Mouse (Mus musculus) right cerebral cortex, adult 2 months (tissue): ENCODE data around the gene Txnrd1.

Source experiments
- DNase-seq, 2 experiments: peaks; one replicate each; pipeline ENCODE4 v3.0.0; 2021 to 2022; ENCODE audit warnings: low spot score in 2 of 2

Gene Txnrd1

DNA sequence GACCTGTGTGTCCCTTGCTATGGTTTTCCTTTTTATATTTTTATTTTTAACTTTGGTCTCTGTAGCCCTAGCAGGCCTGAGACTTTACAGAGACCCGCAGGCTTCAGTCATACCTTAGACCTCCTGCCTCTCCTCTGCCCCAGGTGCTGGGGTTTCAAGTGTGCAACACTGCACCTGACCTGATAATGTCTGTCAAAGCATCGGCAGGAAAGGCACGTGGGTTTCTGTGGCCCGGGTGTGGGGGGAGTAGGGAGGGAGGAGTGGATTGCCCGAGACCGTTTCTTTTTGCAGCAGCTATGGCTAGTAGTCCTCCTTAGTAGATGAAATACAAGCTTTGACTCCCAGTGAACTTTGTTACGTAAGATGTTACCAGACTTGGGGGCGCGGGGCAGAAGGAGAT, 15.8 kb upstream of the Txnrd1 start:
- no peak for DNase-seq

DNA sequence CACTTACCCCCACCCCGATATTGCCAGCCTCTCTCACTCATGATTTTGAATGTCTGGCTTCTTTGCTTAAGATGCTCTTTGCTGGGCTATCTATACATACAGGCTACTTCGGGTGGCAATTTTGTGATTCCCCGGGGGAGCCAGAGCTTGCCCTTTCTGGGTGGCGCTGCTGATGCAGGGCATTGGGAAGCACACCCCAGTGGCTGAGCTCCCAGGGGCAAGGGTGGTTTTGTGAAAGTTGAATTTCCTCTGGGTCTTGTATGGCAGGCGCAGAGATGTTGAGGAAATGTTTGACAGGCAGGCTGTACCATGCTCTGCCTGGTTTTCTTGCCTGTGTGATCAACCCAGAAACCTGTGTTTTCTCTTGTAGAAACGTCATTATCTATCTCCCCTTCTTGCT, 15.1 kb upstream of the Txnrd1 start:
- no peak for DNase-seq

DNA sequence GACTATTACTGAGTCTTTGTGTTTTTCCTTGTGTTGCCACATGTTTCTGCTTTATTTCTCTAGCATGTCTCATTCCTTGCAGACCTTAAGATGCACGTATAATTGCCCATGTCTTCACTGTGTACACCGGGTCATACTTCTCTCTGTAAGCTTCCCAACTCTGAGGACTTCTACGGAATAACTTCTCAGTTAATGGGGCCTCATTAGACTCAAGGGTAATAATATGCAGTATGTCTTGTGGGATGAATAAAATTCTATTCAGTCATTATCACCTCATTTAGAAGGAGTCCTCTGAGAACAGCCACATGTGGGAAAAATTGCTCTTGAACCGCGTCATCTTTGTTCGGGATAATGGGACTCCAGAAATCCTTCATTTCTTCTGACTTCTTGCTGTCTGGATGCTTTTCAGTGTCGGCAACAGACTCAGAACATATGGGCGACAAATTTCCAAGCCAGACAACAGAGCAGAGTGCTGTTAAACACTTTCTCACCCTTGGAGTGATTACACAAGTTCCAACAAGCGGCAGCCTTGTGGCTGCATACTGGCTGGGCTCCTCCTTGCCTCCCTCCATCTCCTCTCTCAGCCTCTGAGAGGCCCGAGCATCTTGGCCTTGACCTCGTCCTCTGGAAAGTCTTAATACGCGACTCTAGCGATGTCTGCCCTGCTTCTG, 10.5 kb upstream of the Txnrd1 start:
- no peak for DNase-seq

DNA sequence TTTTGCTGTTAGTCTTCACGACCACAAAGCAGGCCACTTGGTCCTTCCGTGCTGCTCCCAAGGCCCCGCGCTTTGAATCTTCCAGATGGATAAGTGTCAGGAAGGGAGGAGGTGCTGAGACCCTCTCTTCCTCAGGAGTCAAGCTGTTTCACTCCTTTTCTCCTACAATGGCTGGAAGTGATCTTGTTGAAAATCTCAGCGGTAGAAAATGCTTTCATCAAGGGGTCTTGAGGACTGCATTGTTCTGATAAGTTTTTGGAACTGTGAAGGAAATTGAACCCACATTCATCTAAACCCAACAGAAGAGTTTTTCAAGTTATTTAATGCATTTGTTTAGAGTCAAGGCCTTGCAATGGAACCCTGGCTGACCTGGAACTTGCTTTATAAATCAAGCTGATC, 10.0 kb upstream of the Txnrd1 start:
- DNase-seq, result no peak

DNA sequence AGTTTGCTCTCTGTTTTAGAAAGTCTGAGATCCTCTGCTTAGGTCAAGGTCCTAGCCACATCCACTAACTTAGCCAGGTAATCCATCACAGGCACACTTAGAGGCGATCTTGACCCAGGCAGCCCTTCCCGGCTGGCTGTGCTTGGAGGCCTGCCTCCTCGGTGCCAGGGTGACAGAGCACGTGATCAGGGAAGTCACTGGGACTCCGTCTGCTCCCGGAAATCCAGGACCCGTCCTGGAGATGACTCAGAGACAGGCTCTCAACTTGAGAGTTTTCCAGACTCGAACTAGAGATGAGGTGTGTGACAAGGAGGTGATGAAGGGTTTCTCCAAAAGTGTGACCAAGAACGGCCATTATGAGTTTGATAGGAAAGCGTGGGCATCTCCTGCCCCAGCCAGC, 9.2 kb upstream of the Txnrd1 start:
- DNase-seq, result no peak

DNA sequence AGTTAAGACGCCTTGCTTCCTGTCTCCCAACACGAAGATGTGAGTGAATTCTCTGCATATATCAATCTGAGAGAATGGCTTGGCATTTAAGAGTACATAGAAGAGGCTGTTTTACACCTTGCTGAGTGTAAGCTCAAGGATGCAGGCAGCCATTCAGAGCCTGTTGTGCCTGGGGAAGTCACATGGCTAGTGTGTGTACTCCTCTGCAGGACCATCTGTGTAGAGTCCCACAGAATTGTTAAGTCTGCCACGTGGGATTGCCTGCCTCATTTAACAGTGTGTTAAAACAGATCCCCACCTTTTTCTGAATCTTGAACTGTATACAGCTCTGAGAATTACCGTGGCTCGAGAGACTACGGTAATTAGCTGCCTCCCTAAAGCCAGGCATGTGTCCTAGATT, 7.2 kb upstream of the Txnrd1 start:
- DNase-seq, result peak; percentile 30 to 38

DNA sequence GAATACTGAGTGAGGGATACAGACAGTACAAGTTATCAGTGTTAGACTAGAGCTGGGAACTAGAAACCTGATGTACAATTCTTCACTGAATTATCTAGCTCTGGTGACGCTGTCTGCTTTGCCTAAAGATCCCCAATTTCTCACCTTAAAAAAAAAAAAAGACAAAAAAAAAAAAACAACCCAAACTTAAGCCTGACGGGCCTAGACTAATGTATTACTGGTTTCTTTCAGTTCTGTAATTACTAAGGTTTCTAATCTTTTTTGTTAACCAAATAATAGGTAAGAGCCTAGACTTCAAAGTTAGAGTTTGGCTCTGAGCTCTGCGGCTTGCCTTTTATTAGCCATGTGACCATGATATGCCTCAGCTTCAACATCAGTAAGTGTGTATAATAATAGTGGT, 2.1 kb downstream of the Txnrd1 start:
- no peak for DNase-seq

GRCm38 (mm10) chr10:82838390-82838789, 4.6 kb downstream of the Txnrd1 start:
- DNase-seq, result no peak

GRCm38 (mm10) chr10:82844090-82844489, 10.3 kb downstream of the Txnrd1 start:
- no peak for DNase-seq

GRCm38 (mm10) chr10:82844731-82845130, 11.0 kb downstream of the Txnrd1 start:
- no peak for DNase-seq

DNA sequence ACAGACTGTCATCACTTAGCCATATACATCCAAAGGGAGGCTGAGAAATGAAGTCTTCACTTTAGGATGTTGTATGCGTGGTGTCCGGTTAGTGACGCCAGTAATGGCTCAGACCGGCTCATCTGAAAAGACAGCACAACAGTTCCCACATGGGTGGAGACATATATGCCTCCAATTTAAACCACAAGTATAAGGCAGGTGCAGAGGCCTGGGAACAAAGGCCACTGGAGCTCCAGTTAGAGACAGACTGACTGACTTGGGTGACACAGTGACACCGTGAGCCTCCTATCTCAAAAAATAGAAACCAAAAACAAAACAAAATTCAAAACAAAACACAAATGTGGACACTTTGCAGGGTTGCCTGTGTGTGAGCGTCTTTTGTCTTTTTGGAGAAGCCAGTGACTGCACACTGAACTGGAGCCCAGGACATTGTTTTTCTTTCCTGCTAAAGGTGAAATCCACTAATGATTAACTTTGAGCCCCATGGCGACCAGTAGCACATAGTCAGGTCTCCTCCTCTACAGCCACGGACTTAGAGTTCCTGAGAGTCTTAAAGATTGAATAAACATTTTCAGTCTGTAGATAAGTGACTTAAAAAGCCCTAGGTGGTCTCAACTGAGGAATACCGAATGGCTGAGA, 14.2 kb downstream of the Txnrd1 start:
- DNase-seq, result no peak

DNA sequence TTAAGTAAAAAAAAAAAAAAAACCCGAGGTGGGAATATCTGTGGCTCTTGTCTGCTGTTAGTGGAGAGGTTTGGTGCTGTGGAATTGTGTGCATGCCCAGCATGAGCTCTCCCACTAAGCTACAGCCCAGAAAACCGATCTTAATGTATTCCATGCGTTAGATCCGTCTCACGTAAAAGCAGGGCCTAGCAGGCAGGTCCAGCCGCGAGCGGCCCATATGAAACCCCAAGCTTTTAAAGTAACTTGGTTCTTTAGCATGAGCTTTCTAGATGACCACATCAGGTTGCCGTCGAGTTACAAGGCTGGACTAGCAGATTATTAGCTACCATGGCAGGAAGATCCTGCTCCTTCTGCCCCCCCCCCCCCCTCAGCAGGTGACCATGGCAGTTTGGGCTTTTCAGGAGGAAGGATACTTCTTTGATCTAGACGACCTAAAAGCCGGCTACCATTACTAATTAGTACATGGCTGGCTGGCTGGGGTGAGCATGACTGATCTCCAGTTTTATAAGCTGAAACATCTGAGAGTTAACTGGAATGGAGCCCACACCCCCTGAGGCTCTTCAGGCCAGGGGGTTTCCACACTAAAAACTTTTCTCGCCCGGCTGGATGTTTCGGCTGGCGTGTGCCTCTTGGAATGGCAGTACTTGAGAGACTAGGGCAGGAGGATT, 16.1 kb downstream of the Txnrd1 start:
- DNase-seq, result no peak

- DNase-seq, result no peak
Measured at GRCm38 (mm10) chr10:82850354-82850752, 16.6 kb downstream of the Txnrd1 start.

GRCm38 (mm10) chr10:82851751-82852150, 18.0 kb downstream of the Txnrd1 start:
- no peak for DNase-seq

DNA sequence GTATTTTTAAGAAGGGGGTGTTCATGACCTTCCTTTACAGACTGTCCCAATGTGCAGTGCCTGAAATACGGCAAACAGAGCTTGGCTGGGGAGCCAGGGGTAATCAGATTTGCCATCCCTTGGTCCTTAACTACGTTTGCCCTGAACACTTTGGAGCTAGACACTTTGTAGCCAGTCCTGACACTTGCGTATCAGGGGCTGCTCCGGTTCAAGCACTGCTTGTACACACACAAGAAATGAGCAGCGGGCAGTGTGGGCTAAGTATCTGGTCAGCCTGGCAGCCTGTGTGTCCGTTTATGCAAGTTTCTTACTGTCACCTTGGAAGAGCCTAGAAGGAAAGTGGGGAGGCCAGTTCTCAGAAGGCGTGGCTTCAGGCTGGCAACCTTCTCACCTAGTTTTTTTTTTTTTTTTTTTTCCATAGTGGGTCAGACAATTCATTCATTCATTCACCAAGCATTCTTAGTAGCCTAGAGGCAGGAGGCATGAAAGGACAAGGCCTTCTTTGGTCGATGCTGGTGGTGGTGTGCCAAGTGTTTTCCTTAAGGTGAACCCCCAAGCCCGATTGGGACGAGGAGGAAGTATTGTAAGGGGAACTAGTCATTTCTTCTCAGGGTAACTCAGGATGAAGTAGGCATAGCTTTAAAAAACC, 24.4 kb downstream of the Txnrd1 start:
- DNase-seq, result no peak

GRCm38 (mm10) chr10:82858691-82859532, 25.2 kb downstream of the Txnrd1 start:
- DNase-seq, result peak; percentile 91 to 92

DNA sequence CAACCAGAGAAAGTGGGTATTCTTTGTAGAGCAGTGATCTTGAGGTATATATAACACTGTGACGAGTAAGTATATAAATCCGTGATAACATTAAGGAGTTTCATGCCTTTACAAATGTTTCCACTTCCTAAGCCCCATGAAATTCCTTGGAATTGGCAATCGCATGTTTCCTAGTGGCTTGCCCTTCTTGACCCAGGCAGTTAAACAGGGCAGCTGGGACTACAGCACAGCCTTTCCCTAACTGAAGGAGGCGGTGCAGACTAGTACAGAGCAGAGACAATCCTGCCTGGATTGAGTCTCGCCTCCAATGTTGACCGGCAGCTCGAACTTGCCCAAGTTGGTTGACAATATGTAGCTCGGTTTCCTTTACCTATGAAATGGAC, 25.8 kb downstream of the Txnrd1 start:
- DNase-seq, result peak in 1 of 2 experiments; percentile 52

DNA sequence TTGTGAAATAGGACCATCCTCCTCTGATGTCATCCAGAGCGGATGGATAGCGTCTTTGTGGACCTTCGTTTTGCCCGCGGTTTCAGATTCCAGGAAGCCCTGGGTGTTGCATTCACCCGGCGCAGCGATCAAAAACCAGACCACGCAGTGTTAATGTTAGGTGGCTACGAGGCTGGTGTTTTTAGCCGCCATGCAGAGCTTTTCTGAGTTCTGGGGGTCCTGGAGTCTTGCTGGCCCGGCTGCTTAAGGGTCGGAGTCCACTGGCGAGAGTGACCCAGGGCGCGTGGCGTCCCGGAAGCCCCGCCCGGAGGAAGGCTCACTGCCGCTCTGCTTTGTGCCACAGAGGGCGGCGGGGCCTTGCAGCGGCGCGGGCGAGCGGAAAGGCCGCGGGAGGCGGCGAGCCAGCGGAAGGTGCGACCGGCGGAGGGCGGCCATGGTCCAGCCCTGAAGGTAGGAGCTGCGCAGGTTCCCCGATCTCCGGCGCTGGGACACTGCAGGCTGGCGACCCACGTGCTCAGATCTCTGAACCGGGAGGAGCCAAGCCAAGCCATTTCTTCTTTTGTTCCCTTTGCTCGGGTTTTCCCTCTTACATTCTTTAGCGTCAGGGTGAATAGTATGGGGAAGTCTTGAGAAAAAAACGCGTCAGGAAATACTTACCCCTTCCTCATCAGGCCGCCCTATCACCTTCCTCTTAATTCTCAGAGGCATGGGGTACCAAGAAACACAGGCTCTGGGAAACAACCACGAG, 26.6 kb downstream of the Txnrd1 start:
- DNase-seq, result peak; percentile 45 to 64

DNA sequence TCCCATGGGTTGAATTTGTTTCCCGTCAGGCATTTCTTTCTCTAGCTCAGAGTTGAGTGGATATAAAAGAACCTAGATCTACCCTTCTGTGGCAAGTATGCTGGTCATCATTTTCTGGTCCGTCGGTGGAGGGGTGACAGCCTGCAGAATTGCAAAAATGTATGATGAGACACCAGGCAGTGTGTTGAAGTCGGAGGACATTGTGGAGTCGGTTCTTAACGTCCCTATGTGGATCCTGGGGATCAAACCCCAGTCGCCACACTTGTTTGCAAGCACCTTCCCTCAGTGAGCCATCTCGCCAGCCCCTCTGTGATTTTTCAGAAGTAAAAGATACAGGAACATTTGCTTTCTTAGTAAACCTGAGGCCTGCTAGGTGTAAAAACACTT, 27.2 kb downstream of the Txnrd1 start:
- no peak for DNase-seq

DNA sequence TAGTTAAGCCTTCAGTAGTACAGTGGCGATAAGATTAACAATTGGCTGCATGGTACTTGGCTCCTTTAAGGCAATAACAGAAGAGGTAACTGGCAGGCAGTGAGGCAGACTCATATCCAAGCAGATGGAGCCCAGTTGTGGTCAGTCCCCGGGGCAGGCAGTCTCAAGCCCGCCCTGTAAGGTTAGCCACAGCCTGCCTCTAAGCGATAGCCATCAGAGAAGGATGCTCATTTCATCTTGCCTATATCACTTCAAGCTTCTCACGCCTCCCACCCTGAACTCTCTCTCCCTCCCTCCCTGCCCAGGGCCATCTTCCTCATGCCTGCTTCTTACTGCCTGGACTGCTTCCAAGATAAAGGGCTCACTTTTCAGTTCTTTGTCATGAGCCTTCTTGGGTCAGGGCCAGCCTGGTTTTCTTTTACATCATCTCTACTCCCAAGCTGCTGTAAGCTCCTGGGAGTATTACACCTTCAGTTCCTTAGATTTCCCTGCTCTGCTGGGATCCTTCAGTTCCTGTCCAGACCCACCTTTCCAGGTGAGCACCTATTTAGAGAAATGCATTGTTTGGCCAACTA, 29.4 kb downstream of the Txnrd1 start:
- no peak for DNase-seq

DNA sequence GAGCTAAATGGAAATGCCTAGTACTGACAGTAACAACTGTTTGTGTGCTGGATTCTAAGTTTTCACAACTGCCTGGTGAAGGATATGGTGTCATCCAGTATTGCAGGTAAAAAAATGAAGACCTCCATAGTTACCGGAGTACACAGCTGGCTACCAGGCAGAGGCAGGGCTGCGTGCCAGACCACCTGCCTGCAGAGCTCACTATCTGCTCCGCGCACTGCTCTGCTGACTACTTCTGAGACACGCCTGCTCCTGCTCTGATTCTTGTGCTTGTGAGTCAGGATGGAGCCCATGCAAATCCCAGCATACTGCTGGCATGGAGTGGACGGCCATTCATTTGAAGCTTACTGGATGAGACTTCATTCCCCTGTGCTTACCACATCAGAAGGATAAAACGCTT, 30.1 kb downstream of the Txnrd1 start:
- DNase-seq, result no peak
